Mouse (Mus musculus) spleen, adult 2 months (tissue): Measurements from ENCODE around the gene Cchcr1. TPM values are rescaled to one million over a fixed set of nuclear protein-coding genes. Genes with fewer than 3 reads are reported as not detected.

ENCODE experiments used
- DNase-seq, 2 experiments: peaks; one replicate each; pipeline versions ENCODE4 v3.0.0 to v3.0.0-alpha.2; 2012 to 2021; ENCODE audit warnings: low spot score in 2 of 2, low read depth in 1 of 2
- H3K27ac ChIP-seq: fragments of 200-500 bp; 2 replicates; pipeline ENCODE4 v1.5.1; 2012; ENCODE audit warnings: low read length, inconsistent platforms; ENCODE audit not compliant: insufficient read depth
- H3K27me3 ChIP-seq: fragments of 200-500 bp; 2 replicates; pipeline ENCODE4 v1.6.1; 2012; ENCODE audit warnings: mild to moderate bottlenecking, moderate library complexity, low read length, inconsistent platforms; ENCODE audit not compliant: control insufficient read depth, insufficient read depth
- H3K36me3 ChIP-seq: fragments of 200-500 bp; 2 replicates; pipeline ENCODE4 v1.6.1; 2012; ENCODE audit warnings: mild to moderate bottlenecking, low read length, inconsistent platforms; ENCODE audit not compliant: control insufficient read depth, insufficient read depth
- H3K4me1 ChIP-seq: fragments of 200-500 bp; 2 replicates; pipeline ENCODE4 v1.6.1; 2011; ENCODE audit warnings: inconsistent platforms; ENCODE audit not compliant: control insufficient read depth, insufficient read depth, insufficient read length
- H3K4me3 ChIP-seq: fragments of 200-500 bp; 2 replicates; pipeline ENCODE4 v1.5.1; 2011; ENCODE audit warnings: mild to moderate bottlenecking, inconsistent platforms; ENCODE audit not compliant: insufficient read depth, insufficient read length; ENCODE audit errors: extremely low read depth
- CTCF ChIP-seq: fragments of 200-500 bp; IDR thresholded peaks from 2 replicates; pipeline ENCODE4 v1.5.1; 2011; ENCODE audit warnings: mild to moderate bottlenecking, inconsistent platforms; ENCODE audit not compliant: insufficient read depth, insufficient read length, insufficient replicate concordance; ENCODE audit errors: extremely low read depth
- POLR2A ChIP-seq: fragments of 200-500 bp; IDR thresholded peaks from 2 replicates; pipeline ENCODE4 v1.6.1; 2011; ENCODE audit warnings: low read depth, low read length, inconsistent platforms
- WGBS: fragments of 180-500 bp; shearing (Covaris S2); methylation state at CpG from one replicate; pipeline ENCODE4 v1.1.7; 2018; 5-methylcytosine and 5-hydroxymethylcytosine counted together
- polyA plus RNA-seq: library from polyadenylated mRNA; depleted of rRNA; stranded (reverse); fragments of >200 nt; gene quantifications from 2 replicates; pipeline ENCODE4 v1.2.3, GENCODE M21; 2012; rRNA removed

The Cchcr1 gene
- polyA plus RNA-seq, 1 experiment, result 4.4 TPM

DNA sequence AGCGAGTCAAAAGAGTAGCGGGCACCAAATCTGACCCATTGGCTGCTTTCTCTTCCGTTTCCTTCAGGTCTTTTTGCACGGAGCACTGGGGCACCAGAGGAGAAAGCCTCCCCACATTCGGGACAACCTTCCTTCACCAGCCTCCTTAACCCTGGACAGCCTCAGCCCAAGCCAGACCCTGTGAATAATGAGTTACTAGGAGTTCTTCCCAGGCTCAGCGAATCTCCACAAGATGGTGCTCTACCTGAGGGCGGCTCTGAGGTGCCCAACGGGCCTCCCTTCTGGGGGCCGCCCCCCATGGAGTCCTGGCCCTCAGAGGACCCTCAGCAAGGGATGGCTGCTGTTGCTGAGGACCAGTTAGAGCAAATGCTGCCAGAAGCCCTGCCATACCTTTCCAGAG, 50.9 kb downstream of the Cchcr1 start:
- Histone ChIP-seq H3K27me3 (peaks cover 3% of the 10 kb centered on the region; the same call in 1 of the 2 replicates), H3K27ac (no peak overlapping the region), H3K4me3 (no peak overlapping the region), H3K4me1 (no peaks in the 10 kb centered on the region), H3K36me3 (no peaks in the 10 kb centered on the region)
- WGBS, result 35% methylated on average over 9 of the region's 9 CpGs
- TF ChIP-seq CTCF (no peak), POLR2A (no peak)
- DNase-seq, result no peak

DNA sequence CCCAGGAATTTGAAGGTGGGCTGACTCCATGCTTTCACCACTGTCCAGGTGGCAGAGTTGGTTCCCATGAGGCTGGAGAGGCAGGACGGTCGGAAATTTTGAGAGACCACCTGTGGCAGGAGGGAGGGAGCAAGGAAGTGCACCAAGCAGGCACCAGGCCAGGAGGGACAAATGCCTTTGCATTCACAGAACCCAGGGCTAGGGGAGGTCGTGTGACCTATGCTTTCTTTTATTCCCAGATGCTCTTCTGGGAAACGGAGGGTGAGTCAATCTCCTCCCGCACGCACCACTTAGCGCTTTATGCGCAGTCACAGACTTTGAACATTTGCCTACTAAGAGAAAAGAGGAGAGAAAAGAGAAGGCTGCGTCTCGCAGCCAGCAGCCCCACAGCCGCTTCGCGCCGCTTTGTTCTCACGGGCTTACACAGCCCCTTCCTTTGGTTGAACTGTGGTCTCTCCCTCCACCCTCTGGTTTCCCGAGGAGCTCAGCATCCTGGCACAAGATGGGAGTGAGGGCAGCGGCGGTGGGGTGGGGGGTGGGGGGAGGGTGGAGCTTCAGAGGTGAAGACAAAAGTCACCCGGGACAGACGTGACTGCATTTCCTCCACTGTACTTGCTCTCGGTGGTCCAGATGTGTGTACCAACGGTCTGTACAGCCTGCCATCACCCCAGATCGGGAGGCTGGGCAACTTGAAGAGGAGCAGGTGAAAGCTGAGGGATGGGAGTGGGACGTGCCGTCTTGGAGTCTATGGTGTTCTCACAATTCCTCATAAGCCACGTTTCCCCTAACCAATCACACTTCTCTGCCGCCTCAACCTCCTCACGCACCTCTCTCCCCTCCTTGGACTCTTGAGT, 52.4 kb downstream of the Cchcr1 start:
- no peaks in the 10 kb centered on the region for H3K36me3 ChIP-seq
- no peaks in the 10 kb centered on the region for H3K4me1 ChIP-seq
- DNase-seq, result no peak
- H3K27ac ChIP-seq, result no peak overlapping the region
- WGBS, result 6% methylated on average over 28 of the region's 28 CpGs
- no peak overlapping the region for H3K4me3 ChIP-seq
- TF ChIP-seq POLR2A (no peak), CTCF (no peak)
- peaks cover 3% of the 10 kb centered on the region; the same call in 1 of the 2 replicates for H3K27me3 ChIP-seq

DNA sequence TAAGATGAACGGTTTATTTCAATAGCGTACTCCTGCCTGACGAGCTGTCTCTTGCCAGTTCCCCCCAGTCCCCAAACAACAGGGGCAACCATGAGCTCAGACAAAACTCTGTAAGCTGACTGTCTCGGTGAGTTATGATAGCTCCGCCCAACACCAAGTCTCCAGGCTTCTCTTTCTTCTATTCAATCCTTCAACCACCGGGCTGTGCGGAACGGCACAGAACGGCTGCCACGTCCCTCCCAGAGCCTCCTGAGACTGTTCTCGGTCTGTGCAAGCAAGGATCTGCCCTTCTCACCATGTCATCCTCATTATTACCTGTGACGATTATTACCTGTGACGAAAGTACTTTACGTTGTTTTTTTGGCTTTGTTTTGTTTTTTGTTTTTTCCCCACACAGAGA, 53.9 kb downstream of the Cchcr1 start:
- Histone ChIP-seq H3K27ac (no peak overlapping the region), H3K36me3 (no peaks in the 10 kb centered on the region), H3K4me1 (no peaks in the 10 kb centered on the region), H3K27me3 (peaks cover 3% of the 10 kb centered on the region; the same call in 1 of the 2 replicates), H3K4me3 (no peak overlapping the region)
- WGBS, result 85% methylated on average over 14 of the region's 14 CpGs
- TF ChIP-seq CTCF, result no peak
- TF ChIP-seq POLR2A, result no peak
- no peak for DNase-seq

DNA sequence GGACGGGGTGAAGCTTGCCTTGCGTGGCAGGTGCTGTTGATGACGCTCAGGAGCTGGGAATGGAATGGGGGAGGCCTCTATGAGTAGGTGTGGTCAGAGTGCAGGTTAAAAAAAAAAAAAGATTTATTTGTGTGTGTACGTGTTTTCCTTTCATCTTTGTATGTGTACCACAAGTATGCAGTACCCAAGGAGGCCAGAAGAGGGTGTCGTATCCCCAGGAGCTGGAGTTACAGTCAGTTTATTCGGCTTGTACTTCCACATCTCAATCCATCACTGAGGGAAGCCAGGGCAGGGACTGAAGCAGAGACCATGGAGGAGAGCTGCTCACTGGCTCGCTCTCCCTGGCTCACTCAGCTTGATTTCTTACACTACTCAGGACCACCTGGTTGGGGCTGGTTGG, 54.6 kb downstream of the Cchcr1 start:
- H3K27me3 ChIP-seq, result peaks cover 3% of the 10 kb centered on the region; the same call in 1 of the 2 replicates
- TF ChIP-seq CTCF (no peak), POLR2A (no peak)
- no peaks in the 10 kb centered on the region for H3K36me3 ChIP-seq
- DNase-seq, result no peak
- H3K4me1 ChIP-seq, result no peaks in the 10 kb centered on the region
- WGBS, result 92% methylated on average over 7 of the region's 7 CpGs
- no peak overlapping the region for H3K4me3 ChIP-seq
- no peak overlapping the region for H3K27ac ChIP-seq

DNA sequence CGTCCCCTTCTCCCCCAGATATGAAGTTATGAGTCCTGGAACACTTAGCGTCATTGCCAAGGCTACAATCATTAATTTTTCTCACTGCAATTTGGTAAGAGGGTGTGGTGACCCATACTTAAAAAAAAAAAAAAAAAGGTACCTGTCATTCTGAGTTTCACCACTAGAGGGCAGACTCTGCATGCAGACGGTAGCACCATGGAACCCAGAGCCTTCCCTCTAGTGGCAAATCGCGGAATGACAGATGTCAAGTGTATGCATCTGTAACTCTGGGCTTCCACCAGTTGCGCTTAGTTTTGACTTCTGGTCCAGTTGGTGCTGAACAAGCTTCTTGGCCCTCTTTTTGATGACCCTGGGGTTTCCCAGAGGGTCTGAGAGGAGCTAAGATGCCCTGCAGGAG, 61.3 kb downstream of the Cchcr1 start:
- no peaks in the 10 kb centered on the region for H3K36me3 ChIP-seq
- no peaks in the 10 kb centered on the region for H3K4me1 ChIP-seq
- H3K4me3 ChIP-seq, result no peak overlapping the region
- peak; percentile 92; the same call in 1 of the 2 replicates for TF ChIP-seq CTCF
- TF ChIP-seq POLR2A, result no peak
- peak; percentile 68 to 79 for DNase-seq
- H3K27me3 ChIP-seq, result no peaks in the 10 kb centered on the region
- H3K27ac ChIP-seq, result no peak overlapping the region
- 22% methylated on average over 6 of the region's 6 CpGs for WGBS

Other genes starting within 250 kb of the Cchcr1 start
- not detected in 2 replicates for gene H2-Q1, start 196.7 kb upstream of the Cchcr1 start, polyA plus RNA-seq
- 0.48 and 0.58 TPM in 2 replicates for gene H2-Q2, start 174.9 kb upstream of the Cchcr1 start, polyA plus RNA-seq
- gene H2-Q4, start 137.5 kb upstream of the Cchcr1 start, polyA plus RNA-seq, result 249 and 304 TPM in 2 replicates
- gene H2-Q6, start 92.2 kb upstream of the Cchcr1 start, polyA plus RNA-seq, result 239 and 253 TPM in 2 replicates
- gene H2-Q7, start 77.9 kb upstream of the Cchcr1 start, polyA plus RNA-seq, result 667 and 745 TPM in 2 replicates
- 7.7 and 11.0 TPM in 2 replicates for gene H2-Q10, start 47.0 kb upstream of the Cchcr1 start, polyA plus RNA-seq
- gene Pou5f1, start 11.1 kb upstream of the Cchcr1 start, polyA plus RNA-seq, result not detected in 2 replicates
- gene Tcf19, start 276 bp upstream of the Cchcr1 start, polyA plus RNA-seq, result 9.6 and 13.5 TPM in 2 replicates
- gene Psors1c2, start 16.1 kb downstream of the Cchcr1 start, polyA plus RNA-seq, result 0.09 TPM in 1 of 2 replicates, not detected in the other
- 0.13 and 0.18 TPM in 2 replicates for gene Cdsn, start 35.0 kb downstream of the Cchcr1 start, polyA plus RNA-seq
- gene 2300002M23Rik, start 50.4 kb downstream of the Cchcr1 start, polyA plus RNA-seq, result not detected in 2 replicates
- not detected in 2 replicates for gene Sfta2, start 84.4 kb downstream of the Cchcr1 start, polyA plus RNA-seq
- gene Gm9573, start 109.5 kb downstream of the Cchcr1 start, polyA plus RNA-seq, result not detected in 2 replicates
- not detected in 2 replicates for gene Mucl3, start 126.6 kb downstream of the Cchcr1 start, polyA plus RNA-seq
- 28.9 and 37.3 TPM in 2 replicates for gene Vars2, start 150.5 kb downstream of the Cchcr1 start, polyA plus RNA-seq
- 21.7 and 23.5 TPM in 2 replicates for gene Gtf2h4, start 156.6 kb downstream of the Cchcr1 start, polyA plus RNA-seq
- 27.0 and 38.7 TPM in 2 replicates for gene Ddr1, start 187.5 kb downstream of the Cchcr1 start, polyA plus RNA-seq